Mouse (Mus musculus): ENCODE results near the gene Adamts2. TPM values are rescaled to one million over a fixed set of nuclear protein-coding genes. Genes with fewer than 3 reads are reported as not detected.

The Adamts2 gene
- polyA plus RNA-seq, 1 experiment from 2014 or later, result 13.5 TPM

DNA sequence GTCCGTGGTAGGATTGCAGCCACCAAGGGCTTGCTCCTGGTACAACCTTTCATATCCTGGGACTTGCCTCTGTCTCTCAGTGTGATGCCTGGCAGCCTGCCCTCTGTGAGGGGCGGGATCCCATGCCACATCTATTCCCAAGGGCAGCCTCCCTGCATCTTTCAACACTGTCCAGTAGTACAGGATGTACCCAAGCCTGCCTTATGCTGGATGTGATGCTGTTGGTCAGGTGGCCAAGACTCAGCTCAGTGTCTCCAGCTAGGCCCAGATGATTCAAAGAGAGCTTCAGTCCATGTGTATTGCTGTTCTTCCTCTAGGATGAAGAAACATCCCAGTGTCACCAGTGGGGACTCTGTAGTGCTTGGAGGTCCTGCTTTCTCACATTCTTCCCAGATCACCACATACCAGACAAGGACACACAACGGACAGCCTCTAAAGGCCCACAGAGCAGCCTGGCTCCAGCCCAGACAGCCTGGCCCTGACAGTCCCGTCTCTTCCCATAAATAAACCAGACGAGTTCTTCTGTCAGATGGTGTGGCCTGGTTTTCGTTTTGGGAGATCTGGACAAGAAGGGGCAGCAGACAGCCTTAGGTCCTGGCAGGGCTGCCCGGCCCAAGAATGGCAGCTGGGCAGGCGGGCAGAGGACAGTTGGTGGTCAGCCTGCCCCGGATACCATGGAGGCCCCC is 52.0 kb downstream of the Adamts2 start:
- ATAC-seq (ENCODE audit: borderline replicate concordance, extremely low read depth, low FRiP score, low TSS enrichment), result peak; percentile 31; the same call in 1 of the 2 replicates
- 58% methylated on average over 9 of the region's 9 CpGs for WGBS
- Histone ChIP-seq H3K27me3 (no peaks in the 10 kb centered on the region), H3K36me3 (no peaks in the 10 kb centered on the region), H3K9ac (no peak overlapping the region), H3K4me2 (no peak overlapping the region), H3K4me1 (peaks cover 10% of the 10 kb centered on the region), H3K9me3 (no peaks in the 10 kb centered on the region), H3K27ac (0 out of 2 replicates have a peak overlapping the region, but pooled peaks have one; percentile 3), H3K4me3 (no peak overlapping the region)

DNA sequence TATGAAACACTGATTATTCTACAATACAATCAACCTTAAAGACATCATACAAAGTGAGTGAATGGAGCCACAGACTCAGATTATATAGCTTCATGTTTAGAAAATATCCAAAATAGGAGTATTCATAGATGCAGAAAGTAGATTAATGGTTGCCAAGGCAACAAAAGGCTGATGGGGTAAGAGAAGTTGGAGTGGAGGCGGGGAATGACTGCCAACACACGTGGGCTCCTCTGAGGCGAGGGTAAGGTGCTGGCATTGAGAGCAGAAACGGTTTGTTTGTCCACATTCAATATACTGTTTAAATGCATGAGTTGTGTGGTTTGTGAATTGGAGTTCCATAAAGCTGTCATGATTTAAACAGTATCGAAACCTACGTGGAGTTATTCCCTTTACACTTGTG is 56.9 kb downstream of the Adamts2 start:
- Histone ChIP-seq H3K9me3 (no peaks in the 10 kb centered on the region), H3K9ac (no peak overlapping the region), H3K4me3 (no peak overlapping the region), H3K27ac (no peak overlapping the region), H3K4me1 (peaks cover 5% of the 10 kb centered on the region; the same call in 1 of the 2 replicates), H3K36me3 (no peaks in the 10 kb centered on the region), H3K4me2 (no peak overlapping the region), H3K27me3 (no peaks in the 10 kb centered on the region)
- 66% methylated on average over 6 of the region's 6 CpGs for WGBS
- no peak for ATAC-seq (ENCODE audit: borderline replicate concordance, extremely low read depth, low FRiP score, low TSS enrichment)

DNA sequence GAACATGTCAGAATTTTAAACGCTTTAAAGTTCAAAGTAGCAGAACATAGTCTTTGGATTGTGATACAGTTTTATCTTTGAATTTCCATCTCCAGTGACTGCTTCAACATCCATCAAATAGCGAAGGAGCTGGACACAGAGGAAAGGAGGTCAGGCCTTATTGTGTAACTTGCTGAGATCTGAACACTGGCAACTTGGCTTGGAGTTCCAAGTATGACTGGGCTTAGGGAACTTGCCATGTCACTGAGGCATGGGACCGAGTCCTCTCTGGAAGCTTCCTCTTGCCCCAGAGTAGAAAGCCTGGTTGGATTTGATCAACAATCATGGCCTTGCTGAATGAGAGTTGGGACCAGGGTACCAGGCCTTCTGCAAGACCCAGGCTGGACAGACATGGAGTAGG is 60.3 kb downstream of the Adamts2 start:
- Histone ChIP-seq H3K9me3 (no peaks in the 10 kb centered on the region), H3K4me1 (no peaks in the 10 kb centered on the region), H3K27me3 (no peaks in the 10 kb centered on the region), H3K4me3 (no peak overlapping the region), H3K4me2 (no peak overlapping the region), H3K9ac (no peak overlapping the region), H3K36me3 (no peaks in the 10 kb centered on the region), H3K27ac (no peak overlapping the region)
- ATAC-seq (ENCODE audit: borderline replicate concordance, extremely low read depth, low FRiP score, low TSS enrichment), result no peak
- WGBS, result 84% methylated on average over 3 of the region's 3 CpGs

DNA sequence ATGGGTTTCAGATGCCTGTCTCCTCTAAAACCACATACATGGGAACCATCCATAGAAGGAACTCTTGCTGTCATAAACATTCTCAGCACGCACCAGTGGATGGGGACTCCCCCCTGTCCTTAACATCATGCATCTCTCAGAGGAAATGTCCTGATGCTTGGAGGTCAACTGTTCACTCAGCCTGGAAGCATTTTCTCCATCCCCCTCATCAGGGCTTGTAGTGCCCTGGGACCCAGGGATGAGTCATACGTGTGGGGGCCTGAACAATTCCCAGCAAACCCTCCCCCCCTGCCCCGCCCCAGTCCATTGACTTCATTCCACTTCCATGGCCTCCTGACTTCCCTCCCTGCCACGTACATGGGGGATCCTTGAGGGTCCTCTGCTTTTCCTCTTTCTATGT is 62.9 kb downstream of the Adamts2 start:
- H3K27ac ChIP-seq, result no peak overlapping the region
- H3K9ac ChIP-seq, result no peak overlapping the region
- no peaks in the 10 kb centered on the region for H3K27me3 ChIP-seq
- no peaks in the 10 kb centered on the region for H3K9me3 ChIP-seq
- no peak overlapping the region for H3K4me3 ChIP-seq
- ATAC-seq (ENCODE audit: borderline replicate concordance, extremely low read depth, low FRiP score, low TSS enrichment), result no peak
- H3K4me2 ChIP-seq, result no peak overlapping the region
- WGBS, result 76% methylated on average over 4 of the region's 4 CpGs
- peaks cover 11% of the 10 kb centered on the region for H3K4me1 ChIP-seq
- H3K36me3 ChIP-seq, result no peaks in the 10 kb centered on the region

DNA sequence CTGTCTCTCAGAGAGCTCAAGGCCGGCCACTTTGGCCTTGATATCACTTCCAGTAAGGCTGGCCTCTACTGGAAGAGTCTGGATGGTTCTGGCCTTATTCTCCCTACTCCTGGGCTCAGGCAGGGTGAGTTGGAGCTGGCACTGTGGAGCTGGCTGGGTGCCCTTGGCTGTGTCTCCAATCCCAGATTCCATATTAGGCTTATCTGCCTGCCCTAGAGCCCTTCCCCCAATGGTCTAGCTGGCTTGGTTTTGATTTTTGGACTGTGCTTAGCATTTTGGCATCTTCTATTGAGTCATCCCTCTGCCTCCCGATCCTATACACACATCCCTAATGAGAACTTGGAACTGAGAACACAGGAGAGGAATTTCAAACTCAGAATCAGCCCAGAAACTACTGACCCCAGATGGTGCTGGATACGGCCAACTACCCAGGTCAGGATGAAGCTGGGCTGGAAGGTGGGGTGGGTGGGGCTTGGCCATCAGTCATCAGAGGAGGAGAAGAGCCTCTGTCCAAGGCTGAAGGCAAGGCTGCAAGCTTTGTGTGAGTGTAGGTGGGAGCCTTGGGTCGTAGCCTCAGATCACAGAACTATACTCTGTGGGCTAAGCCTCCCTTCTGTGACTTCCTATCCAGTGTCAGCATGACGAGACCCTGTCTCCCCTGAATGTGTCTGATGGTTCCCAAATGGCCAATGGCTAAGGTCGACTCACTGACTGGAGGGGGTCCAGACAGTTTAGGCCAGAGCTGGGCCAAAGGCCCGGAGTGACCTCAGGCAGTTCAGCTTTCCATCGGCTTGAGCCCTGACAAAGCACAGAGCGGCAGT is 67.9 kb downstream of the Adamts2 start:
- peak; percentile 46; the same call in 1 of the 2 replicates for ATAC-seq (ENCODE audit: borderline replicate concordance, extremely low read depth, low FRiP score, low TSS enrichment)
- H3K36me3 ChIP-seq, result no peaks in the 10 kb centered on the region
- 57% methylated on average over 9 of the region's 9 CpGs for WGBS
- H3K27ac ChIP-seq, result peak overlapping the region; percentile 55
- H3K27me3 ChIP-seq, result no peaks in the 10 kb centered on the region
- no peak overlapping the region for H3K4me3 ChIP-seq
- peaks cover 21% of the 10 kb centered on the region for H3K4me1 ChIP-seq
- no peak overlapping the region for H3K9ac ChIP-seq
- H3K4me2 ChIP-seq, result no peak overlapping the region
- H3K9me3 ChIP-seq, result no peaks in the 10 kb centered on the region

DNA sequence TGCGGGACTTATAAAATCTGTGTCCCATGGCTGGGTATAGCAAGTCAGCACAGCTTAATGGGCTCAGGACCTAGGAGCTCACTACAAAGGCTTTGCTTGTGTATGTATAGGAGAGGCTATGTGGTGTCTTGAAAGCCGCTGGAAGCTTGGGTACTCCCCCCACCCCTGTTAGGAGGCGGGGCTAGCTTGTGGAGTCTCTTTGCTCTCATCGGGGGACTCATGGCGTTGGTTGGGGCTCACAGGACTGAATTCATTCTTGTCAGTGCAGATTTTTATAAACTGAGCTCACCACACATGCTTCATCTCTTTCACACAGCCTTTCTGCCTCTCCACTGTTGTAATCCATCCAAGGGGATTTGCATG is 68.5 kb downstream of the Adamts2 start:
- H3K9me3 ChIP-seq, result no peaks in the 10 kb centered on the region
- no peak overlapping the region for H3K9ac ChIP-seq
- H3K27ac ChIP-seq, result peak overlapping the region; percentile 55; the same call in 1 of the 2 replicates
- H3K27me3 ChIP-seq, result no peaks in the 10 kb centered on the region
- H3K4me2 ChIP-seq, result no peak overlapping the region
- H3K4me3 ChIP-seq, result no peak overlapping the region
- WGBS, result 65% methylated on average over 5 of the region's 5 CpGs
- peak; percentile 13; the same call in 1 of the 2 replicates for ATAC-seq (ENCODE audit: borderline replicate concordance, extremely low read depth, low FRiP score, low TSS enrichment)
- no peaks in the 10 kb centered on the region for H3K36me3 ChIP-seq
- H3K4me1 ChIP-seq, result peaks cover 21% of the 10 kb centered on the region

DNA sequence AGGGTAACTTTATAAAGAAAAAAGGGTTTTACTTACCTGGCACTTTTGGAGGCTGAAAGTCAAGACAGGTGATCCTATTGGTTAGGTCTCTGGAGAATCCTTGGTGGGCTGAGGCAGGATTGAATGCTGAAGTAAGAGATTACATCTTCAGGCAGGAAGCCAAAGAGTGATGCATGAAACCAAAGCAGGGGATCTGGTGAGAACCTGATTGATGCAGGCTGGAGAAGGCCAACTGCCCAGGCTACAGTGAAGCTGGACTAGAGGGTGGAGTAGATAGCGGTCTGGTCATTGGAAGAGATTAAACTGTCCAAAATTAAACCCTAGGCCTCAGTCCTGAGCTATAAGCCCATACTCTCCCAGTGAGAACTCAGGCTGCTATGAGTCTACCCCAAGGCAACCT is 69.0 kb downstream of the Adamts2 start:
- no peak for ATAC-seq (ENCODE audit: borderline replicate concordance, extremely low read depth, low FRiP score, low TSS enrichment)
- Histone ChIP-seq H3K4me2 (no peak overlapping the region), H3K9ac (no peak overlapping the region), H3K9me3 (no peaks in the 10 kb centered on the region), H3K36me3 (no peaks in the 10 kb centered on the region), H3K4me1 (peaks cover 21% of the 10 kb centered on the region), H3K27ac (no peak overlapping the region), H3K27me3 (no peaks in the 10 kb centered on the region), H3K4me3 (no peak overlapping the region)
- WGBS, result 84% methylated on average over 1 of the region's 1 CpGs

DNA sequence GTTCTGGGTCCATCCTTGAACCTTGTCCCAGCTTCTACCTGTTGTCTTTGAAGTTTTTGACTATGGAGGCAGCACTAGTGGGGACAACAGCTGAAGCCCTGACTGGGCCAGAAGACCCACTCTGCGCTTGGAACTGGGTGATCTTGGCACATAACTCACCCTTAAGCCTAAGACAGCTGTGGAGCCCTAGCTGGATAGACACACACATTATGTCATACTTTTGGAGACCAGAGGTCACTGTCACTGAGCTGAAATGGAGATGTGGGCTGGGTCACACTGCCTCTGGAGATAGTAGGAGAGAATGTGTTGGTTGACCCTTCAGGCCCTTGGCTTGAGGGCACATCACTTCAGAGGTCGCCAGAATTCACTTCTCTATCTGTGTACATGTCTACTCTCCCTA is 69.5 kb downstream of the Adamts2 start:
- H3K27me3 ChIP-seq, result no peaks in the 10 kb centered on the region
- H3K4me1 ChIP-seq, result peaks cover 21% of the 10 kb centered on the region
- 46% methylated on average over 2 of the region's 2 CpGs for WGBS
- no peaks in the 10 kb centered on the region for H3K36me3 ChIP-seq
- H3K9ac ChIP-seq, result no peak overlapping the region
- no peak overlapping the region for H3K4me3 ChIP-seq
- H3K27ac ChIP-seq, result no peak overlapping the region
- no peak overlapping the region for H3K4me2 ChIP-seq
- H3K9me3 ChIP-seq, result no peaks in the 10 kb centered on the region
- no peak for ATAC-seq (ENCODE audit: borderline replicate concordance, extremely low read depth, low FRiP score, low TSS enrichment)

DNA sequence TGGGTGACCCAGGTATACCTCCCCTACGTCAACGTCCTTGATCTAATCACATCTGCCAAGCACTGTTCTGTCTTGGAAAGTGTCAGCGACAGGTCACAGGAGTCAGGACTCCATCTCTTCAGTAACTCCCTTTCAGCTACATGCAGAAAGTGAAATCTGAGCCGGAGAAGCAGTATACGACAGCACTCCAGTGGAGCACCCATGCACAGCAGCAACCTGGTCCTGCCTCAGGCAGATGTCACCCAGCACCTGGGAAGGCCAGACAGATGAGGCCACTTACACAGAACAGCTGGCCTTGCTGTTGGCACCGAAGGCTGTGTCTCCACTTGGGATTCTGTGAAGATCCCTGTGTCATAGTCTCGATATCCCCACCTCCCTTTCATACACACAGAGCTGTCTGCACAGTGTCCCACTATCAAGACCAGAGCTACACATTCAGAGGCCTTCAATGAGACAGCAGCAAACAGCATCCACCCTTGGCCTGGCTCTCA is 70.0 kb downstream of the Adamts2 start:
- H3K36me3 ChIP-seq, result no peaks in the 10 kb centered on the region
- H3K4me2 ChIP-seq, result no peak overlapping the region
- WGBS, result 52% methylated on average over 7 of the region's 7 CpGs
- no peak overlapping the region for H3K27ac ChIP-seq
- no peaks in the 10 kb centered on the region for H3K27me3 ChIP-seq
- peaks cover 21% of the 10 kb centered on the region for H3K4me1 ChIP-seq
- ATAC-seq (ENCODE audit: borderline replicate concordance, extremely low read depth, low FRiP score, low TSS enrichment), result no peak
- no peak overlapping the region for H3K9ac ChIP-seq
- no peak overlapping the region for H3K4me3 ChIP-seq
- H3K9me3 ChIP-seq, result no peaks in the 10 kb centered on the region

DNA sequence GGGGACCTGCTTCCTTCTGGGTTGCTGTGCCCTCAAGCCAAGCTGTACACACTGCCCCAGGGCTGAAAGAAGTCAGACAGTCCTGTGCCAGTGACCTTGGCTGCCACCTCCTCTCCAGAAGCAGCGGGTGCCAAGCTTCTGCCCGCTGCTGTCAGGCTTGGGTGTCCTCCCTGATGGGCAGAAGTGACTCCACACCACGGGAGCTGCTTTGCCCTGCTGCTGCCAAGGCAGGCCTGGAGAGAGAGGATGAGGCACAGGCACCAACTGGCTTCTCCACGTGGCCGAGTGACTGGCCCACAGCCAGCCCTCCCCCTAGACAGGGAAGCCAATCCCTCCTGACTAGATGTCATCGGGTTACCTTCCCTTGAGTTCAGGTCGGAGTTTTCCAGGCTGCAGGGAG is 71.0 kb downstream of the Adamts2 start:
- Histone ChIP-seq H3K4me2 (no peak overlapping the region), H3K9me3 (no peaks in the 10 kb centered on the region), H3K27me3 (no peaks in the 10 kb centered on the region), H3K4me3 (no peak overlapping the region), H3K4me1 (peaks cover 21% of the 10 kb centered on the region), H3K27ac (no peak overlapping the region), H3K9ac (no peak overlapping the region), H3K36me3 (no peaks in the 10 kb centered on the region)
- no peak for ATAC-seq (ENCODE audit: borderline replicate concordance, extremely low read depth, low FRiP score, low TSS enrichment)
- WGBS, result 28% methylated on average over 7 of the region's 7 CpGs

DNA sequence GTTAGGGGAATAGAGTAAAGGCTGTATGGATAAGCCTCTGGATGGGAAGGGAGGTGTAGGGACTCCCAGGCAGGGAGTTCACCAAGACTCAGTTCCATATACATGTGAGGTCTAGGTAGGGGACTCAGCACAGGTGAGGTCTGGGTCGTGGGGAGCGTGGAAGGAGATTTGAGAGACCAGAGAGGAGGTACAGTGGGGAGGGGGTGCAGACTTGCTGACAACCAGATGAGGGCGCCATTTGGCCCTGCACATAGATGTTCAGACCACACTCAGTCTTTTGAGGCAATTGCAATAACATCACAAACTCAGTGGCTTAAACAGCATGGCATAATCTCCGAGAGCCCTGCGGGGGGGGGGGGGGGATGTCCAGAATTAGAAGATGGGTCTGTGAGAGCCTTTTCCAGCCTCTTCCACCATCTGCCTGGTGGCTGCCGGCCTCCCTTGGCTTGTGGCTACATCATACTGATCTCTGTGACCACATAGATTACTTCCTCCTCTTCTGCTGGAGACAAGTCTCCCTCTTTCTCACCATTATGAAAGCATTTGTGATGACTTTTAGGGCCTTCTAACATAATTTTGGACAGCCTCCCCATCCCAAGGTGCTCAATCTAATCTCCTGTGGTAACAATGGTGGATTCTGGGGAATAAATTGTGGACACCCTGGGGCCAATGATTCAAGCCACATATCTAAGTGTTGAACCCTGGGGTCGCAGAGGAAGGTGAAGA is 71.8 kb downstream of the Adamts2 start:
- H3K27ac ChIP-seq, result no peak overlapping the region

DNA sequence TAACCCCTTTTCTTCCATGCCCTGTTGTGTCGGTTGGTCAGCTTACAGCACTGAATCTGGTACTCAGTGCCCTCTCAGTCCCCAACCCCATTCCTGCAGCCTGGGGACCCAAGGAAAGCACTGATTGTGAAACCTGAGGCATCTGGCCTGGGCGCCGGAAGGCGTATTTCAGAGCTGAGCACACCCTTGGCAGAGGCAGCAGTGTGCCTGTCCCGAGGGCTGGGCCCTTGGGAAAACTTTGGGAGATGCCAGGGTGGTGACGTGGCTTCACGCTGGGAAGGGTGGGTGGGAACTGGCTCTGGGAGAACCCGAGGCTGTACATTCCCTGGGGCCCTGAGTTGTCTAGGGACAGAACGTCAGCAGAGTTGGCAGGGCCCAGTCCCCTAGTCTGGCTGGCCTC is 72.5 kb downstream of the Adamts2 start:
- H3K27ac ChIP-seq, result no peak overlapping the region
- no peaks in the 10 kb centered on the region for H3K27me3 ChIP-seq
- ATAC-seq (ENCODE audit: borderline replicate concordance, extremely low read depth, low FRiP score, low TSS enrichment), result no peak
- no peaks in the 10 kb centered on the region for H3K9me3 ChIP-seq
- H3K4me2 ChIP-seq, result no peak overlapping the region
- H3K4me3 ChIP-seq, result no peak overlapping the region
- WGBS, result 72% methylated on average over 9 of the region's 9 CpGs
- no peaks in the 10 kb centered on the region for H3K36me3 ChIP-seq
- no peak overlapping the region for H3K9ac ChIP-seq
- peaks cover 15% of the 10 kb centered on the region for H3K4me1 ChIP-seq

More for the DNA sequence above, 71.8 kb downstream of the Adamts2 start:
- 66% methylated on average over 7 of the region's 7 CpGs for WGBS
- Histone ChIP-seq H3K36me3 (no peaks in the 10 kb centered on the region), H3K27me3 (no peaks in the 10 kb centered on the region), H3K4me3 (no peak overlapping the region), H3K9ac (no peak overlapping the region), H3K4me2 (no peak overlapping the region), H3K4me1 (peaks cover 21% of the 10 kb centered on the region), H3K9me3 (no peaks in the 10 kb centered on the region)
- no peak for ATAC-seq (ENCODE audit: borderline replicate concordance, extremely low read depth, low FRiP score, low TSS enrichment)

Measured in lung, embryonic 15.5 days (tissue).